Mouse (Mus musculus) MEL (cell line): ENCODE measurements around the gene Rnf114. TPM values are rescaled to one million over a fixed set of nuclear protein-coding genes. Genes with fewer than 3 reads are reported as not detected.

Source experiments
- DNase-seq: peaks from one replicate; pipeline ENCODE4 v3.0.0; 2011; ENCODE audit warnings: low read depth, low spot score
- H3K27ac ChIP-seq: 2 replicates; pipeline ENCODE4 v1.5.1; 2012; ENCODE audit warnings: low read depth, mild to moderate bottlenecking, control low read depth, low read length, moderate library complexity; ENCODE audit not compliant: control insufficient read depth
- H3K27me3 ChIP-seq, 2 experiments: fragments of 150-350 bp in 1 of 2; sonication (generic) in 1 of 2; 2 replicates each; pipeline ENCODE4 v1.6.1; 2012; ENCODE audit warnings: low read length in 2 of 2, mild to moderate bottlenecking in 2 of 2, improper control_type of control experiment in 1 of 2, moderate library complexity in 1 of 2; ENCODE audit not compliant: insufficient read depth in 2 of 2, control insufficient read depth in 1 of 2
- H3K36me3 ChIP-seq, 2 experiments: 2 replicates each; pipeline ENCODE4 v1.6.1; 2012 to 2014; ENCODE audit warnings: low read length in 2 of 2, improper control_type of control experiment in 1 of 2, inconsistent platforms in 1 of 2, mild to moderate bottlenecking in 1 of 2; ENCODE audit not compliant: insufficient read depth in 2 of 2, control insufficient read depth in 1 of 2
- H3K4me1 ChIP-seq, 2 experiments: fragments of 150-350 bp in 1 of 2; sonication (generic) in 1 of 2; 2 replicates each; pipeline ENCODE4 v1.6.1; 2012; ENCODE audit warnings: low read length in 2 of 2, improper control_type of control experiment in 1 of 2, mild to moderate bottlenecking in 1 of 2; ENCODE audit not compliant: insufficient read depth in 2 of 2, control insufficient read depth in 1 of 2
- H3K4me3 ChIP-seq, 2 experiments: fragments of 150-350 bp in 1 of 2; sonication (generic) in 1 of 2; 2 replicates each; pipeline ENCODE4 v1.5.1; 2012; ENCODE audit warnings: low read depth in 2 of 2, low read length in 2 of 2, mild to moderate bottlenecking in 2 of 2, moderate library complexity in 2 of 2, control low read depth in 1 of 2, improper control_type of control experiment in 1 of 2; ENCODE audit not compliant: control insufficient read depth in 1 of 2, insufficient read depth in 1 of 2
- H3K79me2 ChIP-seq: 2 replicates; pipeline ENCODE4 v1.6.1; 2012; ENCODE audit warnings: mild to moderate bottlenecking, low read length, moderate library complexity; ENCODE audit not compliant: control insufficient read depth, poor library complexity, insufficient read depth
- H3K9ac ChIP-seq: 2 replicates; pipeline ENCODE4 v1.6.1; 2012; ENCODE audit warnings: low read depth, mild to moderate bottlenecking, control low read depth, low read length, moderate library complexity; ENCODE audit not compliant: control insufficient read depth, poor library complexity, severe bottlenecking
- H3K9me3 ChIP-seq: fragments of 150-350 bp; sonication (generic); replicated peaks from 2 replicates; pipeline ENCODE4 v1.6.1; 2012; ENCODE audit warnings: mild to moderate bottlenecking, low read length, improper control_type of control experiment, moderate library complexity; ENCODE audit not compliant: insufficient read depth
- CHD1 ChIP-seq: IDR thresholded peaks from 2 replicates; pipeline ENCODE4 v1.6.1; 2012; ENCODE audit warnings: low read depth, mild to moderate bottlenecking, inconsistent platforms, low read length, improper control_type of control experiment
- ELF1 ChIP-seq: IDR thresholded peaks from 2 replicates; pipeline ENCODE4 v1.6.1; 2014; ENCODE audit warnings: low read depth, mild to moderate bottlenecking, inconsistent platforms, low read length, improper control_type of control experiment, moderate library complexity
- KAT2A ChIP-seq: conservative IDR thresholded peaks from 2 replicates; pipeline ENCODE4 v1.6.1; 2012; ENCODE audit warnings: low read depth, low read length, improper control_type of control experiment, inconsistent platforms
- NELFE ChIP-seq: IDR thresholded peaks from 2 replicates; pipeline ENCODE4 v1.6.1; 2011; ENCODE audit warnings: low read depth, low read length, improper control_type of control experiment
- POLR2A ChIP-seq, 2 experiments: IDR thresholded peaks; 2 replicates each; pipeline ENCODE4 v1.6.1; 2011 to 2012; ENCODE audit warnings: low read length in 2 of 2, mild to moderate bottlenecking in 2 of 2, control low read depth in 1 of 2, improper control_type of control experiment in 1 of 2, low read depth in 1 of 2, moderate library complexity in 1 of 2; ENCODE audit not compliant: control insufficient read depth in 1 of 2, insufficient read depth in 1 of 2, poor library complexity in 1 of 2
- TCF12 ChIP-seq: IDR thresholded peaks from 2 replicates; pipeline ENCODE4 v1.6.1; 2014; ENCODE audit warnings: low read depth, mild to moderate bottlenecking, inconsistent platforms, low read length, improper control_type of control experiment, moderate library complexity
- UBTF ChIP-seq: IDR thresholded peaks from 2 replicates; pipeline ENCODE4 v1.6.1; 2012; ENCODE audit warnings: low read depth, mild to moderate bottlenecking, inconsistent platforms, low read length, improper control_type of control experiment, moderate library complexity, borderline replicate concordance; ENCODE audit not compliant: insufficient read depth
- ZC3H11A ChIP-seq: IDR thresholded peaks from 2 replicates; pipeline ENCODE4 v1.6.1; 2012; ENCODE audit warnings: low read depth, mild to moderate bottlenecking, inconsistent platforms, low read length, improper control_type of control experiment
- ZKSCAN1 ChIP-seq: IDR thresholded peaks from 2 replicates; pipeline ENCODE4 v1.6.1; 2012; ENCODE audit warnings: low read depth, mild to moderate bottlenecking, inconsistent platforms, low read length, improper control_type of control experiment, moderate library complexity
- polyA plus RNA-seq, 2 experiments: library from polyadenylated mRNA; stranded (reverse) in 1 of 2; unstranded in 1 of 2; fragments of >175 nt in 1 of 2; fragments of >200 nt in 1 of 2; gene quantifications; 2 replicates each; pipeline versions ENCODE4 v1.2.1 to v1.2.4; 2012; ENCODE audit warnings: low replicate concordance in 2 of 2, low read depth in 1 of 2; ENCODE audit not compliant: insufficient read length in 2 of 2, insufficient read depth in 1 of 2, missing spikeins in 1 of 2
- total RNA-seq: library from RNA; depleted of rRNA; stranded (reverse); fragments of 300-350 nt; gene quantifications from 2 replicates; pipeline ENCODE4 v1.2.3, GENCODE M21; 2012; rRNA removed

The Rnf114 gene
- 39.5 and 44.0 TPM in 2 replicates for total RNA-seq
- polyA plus RNA-seq: 10 to 100 TPM in 1 of 2 experiments, not detected in 1; 49.2 TPM

DNA sequence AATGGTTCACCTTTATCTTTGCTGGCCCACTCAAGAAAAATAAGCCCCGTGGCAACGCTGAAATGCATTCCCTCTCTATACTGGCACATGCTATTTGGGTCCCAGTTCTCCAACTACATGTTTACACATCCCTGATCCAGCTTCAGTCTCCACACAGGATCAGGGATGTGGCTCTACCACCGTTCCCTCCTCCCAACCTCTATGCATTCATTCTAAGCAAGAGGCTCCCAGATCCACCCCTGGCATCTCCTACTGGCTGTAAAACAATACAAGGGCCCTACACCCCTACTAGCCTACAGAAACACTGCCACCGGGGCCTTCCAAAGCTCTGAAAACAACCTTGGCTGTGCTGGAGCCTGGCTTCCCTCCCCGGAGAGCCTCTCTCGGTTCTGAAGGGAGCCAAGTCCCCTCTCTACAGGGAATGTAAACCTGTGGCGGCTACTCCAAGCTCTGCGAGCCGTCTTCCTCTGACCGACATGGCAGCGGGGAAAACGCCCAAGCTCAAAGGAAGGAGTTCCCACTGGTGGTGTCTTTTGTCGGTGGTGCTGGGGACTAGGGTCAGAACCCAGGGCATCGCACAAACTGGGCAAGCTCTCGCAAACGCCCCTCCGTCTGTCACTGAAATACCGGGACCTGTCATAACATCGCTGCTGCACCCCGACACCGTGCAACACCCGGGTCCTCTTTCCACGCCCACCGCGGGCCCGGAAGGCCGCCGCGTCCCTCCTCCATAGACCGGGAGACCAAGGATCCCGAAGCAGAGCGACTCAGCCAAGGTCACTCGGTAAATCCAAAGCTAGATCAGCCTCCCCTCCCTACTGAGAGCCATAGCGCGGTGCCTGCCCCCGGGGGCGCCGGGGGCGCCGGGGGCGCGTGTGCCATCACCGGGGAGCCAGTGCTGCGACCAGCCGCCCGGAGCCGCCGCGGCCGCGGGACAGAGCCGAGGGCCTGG, at the start of gene Rnf114:
TSS of gene Rnf114 (plus strand) at position 889 of the 952 bp plus-strand sequence.
- 0 out of 2 replicates have a peak, but pooled peaks have one; percentile 63 for TF ChIP-seq UBTF
- no peak for TF ChIP-seq ZC3H11A
- peaks cover 5 to 7% of the 10 kb centered on the region in 2 experiments; a peak in 2 of 4 replicates for H3K4me1 ChIP-seq
- H3K27me3 ChIP-seq: no peaks in the 10 kb centered on the region
- H3K9me3 ChIP-seq: no peaks in the 10 kb centered on the region
- peak within 1 kb of the TSS; percentile 76 for H3K9ac ChIP-seq
- H3K4me3 ChIP-seq: peak within 1 kb of the TSS; percentile 67 to 83
- peak; percentile 63 for DNase-seq
- H3K36me3 ChIP-seq: peaks cover 1 to 9% of the 10 kb centered on the region in 2 experiments; a peak in 2 of 4 replicates
- peak within 1 kb of the TSS; percentile 90 for H3K27ac ChIP-seq
- H3K79me2 ChIP-seq: peaks cover 41% of the 10 kb centered on the region

DNA sequence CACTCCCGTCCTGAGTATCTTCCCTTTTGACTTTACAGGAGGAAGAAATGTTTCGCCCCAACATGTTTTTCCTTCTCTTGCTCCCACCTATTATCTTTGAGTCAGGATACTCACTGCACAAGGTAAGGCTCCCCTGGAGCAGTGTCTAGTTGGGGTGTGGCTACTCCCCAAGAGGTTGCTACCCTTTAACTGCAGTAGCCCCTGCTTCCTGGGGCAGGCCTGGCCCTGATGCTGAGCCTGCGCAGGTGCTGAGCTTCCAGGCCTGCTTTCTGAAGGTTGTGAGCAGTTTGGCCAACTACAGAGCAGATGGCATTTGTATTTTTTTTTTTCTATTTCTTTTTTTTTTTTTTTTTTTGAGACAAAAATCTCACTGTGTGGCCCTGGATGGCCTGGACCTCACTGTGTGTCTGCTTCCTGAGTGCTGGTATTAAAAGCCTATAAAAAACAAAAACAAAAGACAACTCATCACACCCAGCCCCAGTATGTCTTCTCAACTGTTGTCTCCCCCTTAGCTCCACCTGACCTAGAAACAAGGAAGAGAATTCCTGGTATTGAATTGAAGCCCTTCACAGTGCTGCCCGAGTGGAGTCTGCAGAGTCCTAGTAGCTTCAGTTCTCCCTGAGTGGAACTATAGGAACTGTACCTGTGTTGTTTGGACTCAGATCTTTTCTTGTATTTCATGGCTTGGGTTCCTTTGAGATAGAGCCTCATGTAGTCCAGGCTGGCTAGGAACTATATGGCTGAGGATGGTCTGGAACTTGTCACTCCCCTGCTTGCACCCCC, 48.8 kb upstream of the Rnf114 start:
- H3K9ac ChIP-seq: no peak overlapping the region
- no peaks in the 10 kb centered on the region for H3K4me1 ChIP-seq
- TF ChIP-seq ELF1: no peak
- no peak for TF ChIP-seq ZKSCAN1
- no peak for TF ChIP-seq NELFE
- no peak for TF ChIP-seq TCF12
- TF ChIP-seq KAT2A: no peak
- no peak for TF ChIP-seq CHD1
- no peak for TF ChIP-seq POLR2A (IDR thresholded peaks at IDR 0.05; ENCODE audit: control insufficient read depth in 1 of 2, insufficient read depth in 1 of 2, low read depth in 1 of 2, low read length in 2 of 2, poor library complexity in 1 of 2)
- TF ChIP-seq UBTF: no peak
- no peak overlapping the region for H3K27ac ChIP-seq
- no peaks in the 10 kb centered on the region for H3K79me2 ChIP-seq
- DNase-seq: no peak
- no peaks in the 10 kb centered on the region for H3K9me3 ChIP-seq
- peaks cover 0 to 25% of the 10 kb centered on the region in 2 experiments; a peak in 2 of 4 replicates for H3K36me3 ChIP-seq
- H3K4me3 ChIP-seq: no peak overlapping the region
- H3K27me3 ChIP-seq: no peaks in the 10 kb centered on the region
